Mouse (Mus musculus) left cerebral cortex, adult 9 months (tissue): ENCODE measurements at regions not wholly inside any gene's neighbourhood (a gene's known extent, or its start where the extent isn't known, plus 50 kb on each side); places are given as distances from the start of the nearest gene placed in this dataset.
"Not testable (repeated sequence)": the region's sequence is repeated elsewhere in the genome, so short reads cannot be mapped to it uniquely, and the experiment has no call there.

Experiments
- DNase-seq, 2 experiments: peaks; one replicate each; pipeline ENCODE4 v3.0.0; 2022; ENCODE audit warnings: low spot score in 2 of 2

GRCm38 (mm10) chr3:6118721-6119120 is 368.1 kb downstream of the Gm8797 start:
- DNase-seq: no peak

- not testable (repeated sequence) for DNase-seq
Measured at GRCm38 (mm10) chr3:6135754-6136153, 385.1 kb downstream of the Gm8797 start.

- DNase-seq: no peak
Measured at GRCm38 (mm10) chr3:6137374-6137773, 386.8 kb downstream of the Gm8797 start.

- DNase-seq: no peak
Measured at GRCm38 (mm10) chr3:6173775-6174174, 423.2 kb downstream of the Gm8797 start.

- DNase-seq: no peak
Measured at GRCm38 (mm10) chr3:6182533-6182932, 431.9 kb downstream of the Gm8797 start.

GRCm38 (mm10) chr3:6183400-6183799 is 432.8 kb downstream of the Gm8797 start:
- DNase-seq: no peak

- no peak for DNase-seq
Measured at GRCm38 (mm10) chr3:6204656-6205055, 415.6 kb downstream of the 1700008P02Rik start.

- no peak for DNase-seq
Measured at GRCm38 (mm10) chr3:6228685-6229084, 391.6 kb downstream of the 1700008P02Rik start.
